Mouse (Mus musculus) kidney, adult 2 months (tissue): ENCODE data around the gene Cdh13.

ENCODE experiments used
- CTCF ChIP-seq: fragments of 200-500 bp; conservative IDR thresholded peaks from 2 replicates; pipeline ENCODE4 v1.5.1; 2011; ENCODE audit warnings: low read depth, mild to moderate bottlenecking, control low read depth, low read length, moderate library complexity, mixed read lengths; ENCODE audit not compliant: insufficient read depth, insufficient read length
- POLR2A ChIP-seq: fragments of 200-500 bp; IDR thresholded peaks from one replicate; pipeline ENCODE4 v1.6.1; 2011; ENCODE audit warnings: low read depth, low read length, control low read depth

DNA sequence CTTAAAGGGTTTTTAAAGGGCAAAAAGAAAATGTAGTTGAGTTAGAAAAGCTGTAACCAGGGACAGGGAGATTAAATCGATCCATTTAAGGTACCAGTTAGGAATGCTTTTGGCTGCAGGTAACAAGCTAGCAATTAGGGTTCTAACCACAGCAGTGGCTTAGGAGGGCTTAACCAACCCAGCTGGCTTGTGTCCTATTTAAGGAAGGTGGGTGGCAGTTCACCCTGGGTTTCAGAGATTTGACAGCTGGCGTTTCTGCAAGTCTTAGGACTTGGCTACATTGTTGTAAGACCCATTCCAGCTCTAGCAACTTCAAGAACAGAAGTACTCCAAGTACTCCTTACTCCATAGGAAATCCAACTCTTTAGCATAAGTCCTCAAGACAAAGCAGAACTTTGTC, 700.2 kb downstream of the Cdh13 start:
- TF ChIP-seq CTCF (no peak), POLR2A (no peak)
